Mouse (Mus musculus) C2C12 (cell line): ENCODE data around the gene Zc3h7b. TPM values are rescaled to one million over a fixed set of nuclear protein-coding genes. Genes with fewer than 3 reads are reported as not detected.

Experiments used
- H3K27me3 ChIP-seq: one replicate; pipeline ENCODE4 v1.6.1; 2011; ENCODE audit not compliant: control insufficient read depth, insufficient read depth, insufficient read length
- H3K36me3 ChIP-seq: one replicate; pipeline ENCODE4 v1.6.1; 2011; ENCODE audit not compliant: control insufficient read depth, insufficient read depth
- H3K4me3 ChIP-seq: one replicate; pipeline ENCODE4 v1.5.1; 2011; ENCODE audit warnings: mild to moderate bottlenecking, control low read depth; ENCODE audit not compliant: poor library complexity, insufficient read depth, severe bottlenecking
- H3K79me2 ChIP-seq: one replicate; pipeline ENCODE4 v1.6.1; 2011; ENCODE audit not compliant: control insufficient read depth, insufficient read depth
- H3K79me3 ChIP-seq: one replicate; pipeline ENCODE4 v1.6.1; 2011; ENCODE audit warnings: low read depth, control low read depth
- H3ac ChIP-seq: one replicate; pipeline ENCODE3; 2011; ENCODE audit warnings: low read depth; ENCODE audit not compliant: control insufficient read depth, insufficient read length
- CEBPB ChIP-seq: IDR thresholded peaks from one replicate; pipeline ENCODE4 v1.6.1; 2011; ENCODE audit warnings: low read depth, mild to moderate bottlenecking, control low read depth, moderate library complexity
- CTCF ChIP-seq: IDR thresholded peaks from one replicate; pipeline ENCODE4 v1.5.1; 2011; ENCODE audit not compliant: control insufficient read depth, insufficient read depth, insufficient read length
- FOSL1 ChIP-seq: IDR thresholded peaks from one replicate; pipeline ENCODE4 v1.8.0; 2011; ENCODE audit warnings: mild to moderate bottlenecking, low read length; ENCODE audit not compliant: poor library complexity, insufficient read depth, severe bottlenecking
- MAX ChIP-seq: IDR thresholded peaks from one replicate; pipeline ENCODE4 v1.6.1; 2011; ENCODE audit warnings: mild to moderate bottlenecking, control low read depth
- MYOD1 ChIP-seq: IDR thresholded peaks from one replicate; pipeline ENCODE4 v1.6.1; 2011; ENCODE audit warnings: low read depth; ENCODE audit not compliant: control insufficient read depth, insufficient read length
- MYOG ChIP-seq: IDR thresholded peaks from one replicate; pipeline ENCODE4 v1.6.1; 2011; ENCODE audit not compliant: control insufficient read depth, insufficient read length; ENCODE audit errors: extremely low read depth
- USF1 ChIP-seq: IDR thresholded peaks from one replicate; pipeline ENCODE4 v1.6.1; 2011; ENCODE audit warnings: low read depth, mild to moderate bottlenecking, control low read depth, moderate library complexity
- polyA plus RNA-seq: library from polyadenylated mRNA; unstranded; fragments of >200 nt; fragmentation: generic; extraction: Trizol; gene quantifications from one replicate; pipeline ENCODE4 v1.2.1, GENCODE M21; 2012; ENCODE audit warnings: missing spikeins

Zc3h7b gene
- polyA plus RNA-seq, 1 experiment = 46.9 TPM

DNA sequence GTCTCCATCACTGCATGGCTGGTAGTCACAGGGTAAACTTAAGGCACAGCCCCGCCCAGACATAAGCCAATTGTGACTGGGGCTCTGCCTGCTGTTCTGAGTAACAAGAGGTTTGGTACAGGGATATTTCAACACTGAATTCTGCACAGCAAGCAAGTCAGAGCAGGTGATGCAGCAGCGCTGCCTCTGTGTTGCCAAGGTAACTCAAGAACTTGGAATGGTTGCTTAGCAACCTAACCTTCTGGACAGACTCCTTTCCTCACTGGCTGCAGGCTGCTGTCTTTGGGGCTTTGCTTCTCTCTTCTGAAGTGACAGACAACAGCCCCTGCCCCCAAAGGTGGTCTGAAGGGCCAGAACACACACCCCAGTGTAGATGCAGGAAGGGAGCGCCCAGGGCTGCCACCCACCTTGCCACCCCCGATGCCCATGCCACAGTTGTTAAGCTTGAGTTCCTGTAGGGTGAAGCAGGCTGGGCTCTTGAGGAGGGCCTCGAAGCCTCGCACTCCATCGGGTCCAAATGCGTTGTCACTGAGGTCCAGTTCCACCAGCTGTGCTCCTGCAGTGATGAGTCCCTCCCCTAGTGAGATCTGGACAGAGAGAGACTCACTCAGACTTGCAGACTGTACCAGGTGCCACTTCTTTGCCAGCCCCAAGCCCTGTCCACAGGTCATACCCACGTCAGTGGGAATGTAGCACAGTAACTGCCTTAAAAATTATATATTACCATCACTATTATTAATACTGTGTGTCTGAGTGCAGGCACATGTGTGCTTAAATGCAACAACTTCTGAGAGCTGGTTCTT is 26.3 kb upstream of the Zc3h7b start:
- Histone ChIP-seq H3K27me3 (no peaks in the 10 kb centered on the region), H3K79me2 (peaks cover 82% of the 10 kb centered on the region), H3K4me3 (no peak overlapping the region), H3K79me3 (peaks cover 17% of the 10 kb centered on the region), H3ac (no peak overlapping the region), H3K36me3 (peaks cover 95% of the 10 kb centered on the region)
- no peak for TF ChIP-seq CTCF
- TF ChIP-seq MAX = no peak
- no peak for TF ChIP-seq CEBPB
- no peak for TF ChIP-seq MYOG

DNA sequence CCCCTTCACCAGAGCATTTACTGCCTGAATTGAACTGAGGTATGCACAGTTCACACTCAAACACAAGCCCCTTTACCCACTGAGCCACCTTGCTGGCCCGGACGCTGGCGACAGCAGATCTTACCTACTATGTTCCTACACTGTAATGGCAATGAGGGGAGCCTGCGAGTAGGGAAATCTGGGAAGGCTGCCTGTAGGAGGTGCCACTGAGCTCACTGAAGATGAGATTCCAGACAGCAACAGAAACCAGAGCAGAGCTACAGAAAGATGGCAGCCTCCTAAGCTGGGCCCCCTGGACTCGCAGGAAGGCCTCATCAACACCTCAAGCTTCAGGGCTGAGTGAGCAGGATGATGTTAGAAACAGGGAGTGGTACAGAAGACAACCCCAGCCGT is 25.7 kb upstream of the Zc3h7b start:
- TF ChIP-seq USF1 (no peak), MAX (no peak), CTCF (no peak), CEBPB (no peak), MYOG (no peak), FOSL1 (no peak), MYOD1 (no peak)

DNA sequence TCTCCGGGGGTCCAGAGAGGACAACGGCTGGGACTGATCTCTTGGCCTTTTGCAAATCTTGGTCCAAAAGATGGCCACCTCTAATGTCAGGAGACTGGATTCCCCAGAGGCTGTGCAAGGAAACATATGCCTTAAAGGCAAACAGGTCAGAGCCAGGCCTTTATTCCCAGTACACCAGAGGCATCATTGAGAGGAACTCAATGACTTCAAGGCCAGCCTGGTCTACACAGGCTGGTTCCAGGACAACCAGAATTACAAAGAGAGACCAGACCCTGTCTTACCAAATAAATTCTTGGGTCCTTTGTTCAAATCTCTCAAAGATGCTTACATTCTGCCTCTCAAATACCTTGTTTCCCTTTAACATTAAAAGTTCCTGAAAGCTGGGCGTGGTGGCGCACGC is 22.5 kb upstream of the Zc3h7b start:
- peaks cover 98% of the 10 kb centered on the region for H3K36me3 ChIP-seq
- TF ChIP-seq CEBPB (no peak), CTCF (no peak), MYOD1 (no peak), USF1 (no peak), MYOG (no peak), FOSL1 (no peak), MAX (no peak)
- peaks cover 93% of the 10 kb centered on the region for H3K79me2 ChIP-seq
- H3K79me3 ChIP-seq = peaks cover 45% of the 10 kb centered on the region
- H3K4me3 ChIP-seq = no peak overlapping the region
- no peaks in the 10 kb centered on the region for H3K27me3 ChIP-seq
- H3ac ChIP-seq = no peak overlapping the region

More for the DNA sequence above, 25.7 kb upstream of the Zc3h7b start:
- no peak overlapping the region for H3K4me3 ChIP-seq
- no peaks in the 10 kb centered on the region for H3K27me3 ChIP-seq
- no peak overlapping the region for H3ac ChIP-seq
- H3K79me3 ChIP-seq = peaks cover 20% of the 10 kb centered on the region
- peaks cover 83% of the 10 kb centered on the region for H3K79me2 ChIP-seq
- H3K36me3 ChIP-seq = peaks cover 95% of the 10 kb centered on the region

GRCm38 (mm10) chr15:81723653-81724052 is 21.2 kb upstream of the Zc3h7b start:
- Histone ChIP-seq H3K27me3 (no peaks in the 10 kb centered on the region), H3ac (no peak overlapping the region), H3K4me3 (no peak overlapping the region), H3K79me3 (peaks cover 58% of the 10 kb centered on the region), H3K36me3 (peaks cover 93% of the 10 kb centered on the region), H3K79me2 (peaks cover 93% of the 10 kb centered on the region)
- TF ChIP-seq CEBPB (no peak), MYOG (no peak), MYOD1 (no peak), FOSL1 (no peak), MAX (no peak)

DNA sequence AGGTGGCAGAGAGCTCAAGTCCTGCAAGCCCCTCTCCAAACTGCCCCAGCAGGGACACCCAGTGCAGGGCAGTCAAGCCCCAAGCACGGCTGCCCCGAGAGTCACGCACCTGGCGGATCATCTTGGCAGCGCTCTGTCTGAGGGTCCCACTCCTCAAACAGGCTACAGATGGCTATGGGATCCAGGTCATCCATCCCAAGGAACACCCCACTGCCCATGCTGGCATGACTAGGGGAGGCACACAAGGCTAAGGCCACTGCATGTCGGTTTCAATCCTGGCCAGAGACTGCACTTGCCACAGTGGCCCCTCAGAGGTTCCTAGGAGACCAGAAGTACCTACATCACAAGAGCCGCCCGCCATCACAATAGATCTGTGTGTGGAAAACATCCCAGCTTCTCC is 18.9 kb upstream of the Zc3h7b start:
- peaks cover 70% of the 10 kb centered on the region for H3K36me3 ChIP-seq

DNA sequence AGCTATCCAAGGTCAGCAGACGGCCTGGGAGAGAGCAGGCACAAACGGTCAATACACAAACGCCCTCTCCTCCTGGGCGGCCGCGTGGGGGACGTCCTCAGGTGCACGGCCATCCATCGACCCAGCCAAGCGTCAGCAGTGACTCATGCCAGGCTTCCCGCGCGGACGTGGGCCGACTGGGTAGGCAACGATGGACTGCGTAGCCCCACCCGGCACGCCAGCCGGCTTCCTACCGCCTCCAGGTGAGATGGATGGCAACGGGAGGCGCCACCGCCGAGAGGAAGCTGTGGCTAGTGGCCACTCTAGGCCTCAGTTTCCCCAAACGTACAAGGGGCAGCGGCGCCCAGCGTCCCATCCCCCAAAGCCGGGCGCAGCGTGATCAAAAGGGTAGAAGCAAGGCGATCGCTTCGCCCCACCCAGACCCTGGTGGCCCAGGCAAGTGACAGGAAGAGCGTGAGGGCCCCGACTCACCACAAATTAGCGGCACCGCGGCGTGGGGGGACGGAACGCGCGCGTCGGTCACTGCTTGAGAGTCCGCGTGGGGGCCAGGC is 15.5 kb upstream of the Zc3h7b start:
- H3K79me2 ChIP-seq = peaks cover 55% of the 10 kb centered on the region

More for the DNA sequence above, 18.9 kb upstream of the Zc3h7b start:
- H3K4me3 ChIP-seq = no peak overlapping the region
- H3K79me2 ChIP-seq = peaks cover 88% of the 10 kb centered on the region
- no peak for TF ChIP-seq CTCF
- TF ChIP-seq FOSL1 = no peak
- no peak for TF ChIP-seq MAX
- TF ChIP-seq MYOG = no peak
- TF ChIP-seq CEBPB = no peak
- TF ChIP-seq USF1 = no peak
- TF ChIP-seq MYOD1 = no peak
- no peak overlapping the region for H3ac ChIP-seq
- no peaks in the 10 kb centered on the region for H3K27me3 ChIP-seq
- peaks cover 67% of the 10 kb centered on the region for H3K79me3 ChIP-seq

More for the DNA sequence above, 15.5 kb upstream of the Zc3h7b start:
- peak overlapping the region; percentile 99 for H3ac ChIP-seq
- peak overlapping the region; percentile 100 for H3K4me3 ChIP-seq
- H3K79me3 ChIP-seq = peaks cover 53% of the 10 kb centered on the region
- no peaks in the 10 kb centered on the region for H3K27me3 ChIP-seq
- peaks cover 36% of the 10 kb centered on the region for H3K36me3 ChIP-seq
- TF ChIP-seq MAX (peak; percentile 53), MYOG (no peak)
